Mouse (Mus musculus) liver, adult 2 months (tissue): ENCODE measurements at regions not wholly inside any gene's neighbourhood (a gene's known extent, or its start where the extent isn't known, plus 50 kb on each side); places are given as distances from the start of the nearest gene placed in this dataset.

Source experiments
- DNase-seq: peaks from one replicate; pipeline ENCODE4 v3.0.0-alpha.2; 2011; ENCODE audit warnings: low read depth, low spot score; ENCODE audit errors: extremely low read depth
- H3K27ac ChIP-seq: fragments of 200-500 bp; replicated peaks from 2 replicates; pipeline ENCODE4 v1.5.1; 2012; ENCODE audit warnings: low read depth, mild to moderate bottlenecking, control low read depth, inconsistent platforms, low read length; ENCODE audit not compliant: insufficient read depth
- H3K27me3 ChIP-seq: fragments of 200-500 bp; 2 replicates; pipeline ENCODE4 v1.6.1; 2012; ENCODE audit warnings: mild to moderate bottlenecking, moderate library complexity, low read length, inconsistent platforms; ENCODE audit not compliant: control insufficient read depth, insufficient read depth
- H3K36me3 ChIP-seq: fragments of 200-500 bp; 2 replicates; pipeline ENCODE4 v1.6.1; 2012; ENCODE audit warnings: low read length, inconsistent platforms; ENCODE audit not compliant: control insufficient read depth, insufficient read depth
- H3K4me1 ChIP-seq: fragments of 200-500 bp; 2 replicates; pipeline ENCODE4 v1.6.1; 2011; ENCODE audit warnings: low read length; ENCODE audit not compliant: control insufficient read depth, insufficient read depth
- H3K4me3 ChIP-seq: fragments of 200-500 bp; 2 replicates; pipeline ENCODE4 v1.5.1; 2011; ENCODE audit warnings: low read depth, mild to moderate bottlenecking, control low read depth, low read length, moderate library complexity; ENCODE audit not compliant: insufficient read depth
- H3K79me2 ChIP-seq: fragments of 200-500 bp; 2 replicates; pipeline ENCODE4 v1.6.1; 2012; ENCODE audit warnings: inconsistent platforms, mild to moderate bottlenecking, low read length, moderate library complexity; ENCODE audit not compliant: control insufficient read depth, insufficient read depth
- H3K9ac ChIP-seq: fragments of 200-500 bp; 2 replicates; pipeline ENCODE4 v1.6.1; 2012; ENCODE audit warnings: low read depth, mild to moderate bottlenecking, control low read depth, inconsistent platforms, low read length
- CTCF ChIP-seq: fragments of 200-500 bp; IDR thresholded peaks from 2 replicates; pipeline ENCODE4 v1.5.1; 2011; ENCODE audit warnings: low read depth, low read length, control low read depth
- POLR2A ChIP-seq: fragments of 200-500 bp; IDR thresholded peaks from 2 replicates; pipeline ENCODE4 v1.6.1; 2011; ENCODE audit warnings: low read length, control low read depth; ENCODE audit not compliant: insufficient read depth; ENCODE audit errors: extremely low read depth
- WGBS: fragments of 180-500 bp; shearing (Covaris S2); methylation state at CpG from one replicate; pipeline ENCODE4 v1.1.7; 2018; 5-methylcytosine and 5-hydroxymethylcytosine counted together

- Histone ChIP-seq H3K79me2 (no peaks in the 10 kb centered on the region), H3K36me3 (no peaks in the 10 kb centered on the region), H3K9ac (no peak overlapping the region), H3K27ac (peak overlapping the region; percentile 95), H3K27me3 (no peaks in the 10 kb centered on the region), H3K4me3 (no peak overlapping the region), H3K4me1 (peaks cover 5% of the 10 kb centered on the region; the same call in 1 of the 2 replicates)
- peak; percentile 100 for DNase-seq
- TF ChIP-seq POLR2A = no peak
- no peak for TF ChIP-seq CTCF
- WGBS = 26% methylated on average over 6 of the region's 6 CpGs
Observed at GRCm38 (mm10) chr10:111702435-111702834, 196.3 kb downstream of the Phlda1 start.

- Histone ChIP-seq H3K27me3 (no peaks in the 10 kb centered on the region), H3K4me3 (no peak overlapping the region), H3K4me1 (peaks cover 7% of the 10 kb centered on the region; the same call in 1 of the 2 replicates), H3K27ac (no peak overlapping the region), H3K9ac (no peak overlapping the region), H3K36me3 (no peaks in the 10 kb centered on the region), H3K79me2 (no peaks in the 10 kb centered on the region)
- 92% methylated on average over 3 of the region's 3 CpGs for WGBS
- TF ChIP-seq CTCF (no peak), POLR2A (no peak)
- no peak for DNase-seq
Observed at GRCm38 (mm10) chr10:111703447-111703846, 197.4 kb downstream of the Phlda1 start.

- no peak overlapping the region for H3K9ac ChIP-seq
- 87% methylated on average over 5 of the region's 5 CpGs for WGBS
- no peaks in the 10 kb centered on the region for H3K36me3 ChIP-seq
- H3K27me3 ChIP-seq = no peaks in the 10 kb centered on the region
- TF ChIP-seq CTCF (no peak), POLR2A (no peak)
- H3K79me2 ChIP-seq = no peaks in the 10 kb centered on the region
- no peak for DNase-seq
- peaks cover 3% of the 10 kb centered on the region; the same call in 1 of the 2 replicates for H3K4me1 ChIP-seq
- no peak overlapping the region for H3K4me3 ChIP-seq
- H3K27ac ChIP-seq = no peak overlapping the region
Observed at GRCm38 (mm10) chr10:111711519-111712113, 205.5 kb downstream of the Phlda1 start.

GRCm38 (mm10) chr10:111712991-111713390 is 206.9 kb downstream of the Phlda1 start:
- no peak overlapping the region for H3K27ac ChIP-seq
- no peaks in the 10 kb centered on the region for H3K36me3 ChIP-seq
- H3K4me3 ChIP-seq = no peak overlapping the region
- no peak for TF ChIP-seq CTCF
- TF ChIP-seq POLR2A = no peak
- no peak overlapping the region for H3K9ac ChIP-seq
- DNase-seq = no peak
- WGBS = 95% methylated on average over 7 of the region's 7 CpGs
- H3K27me3 ChIP-seq = no peaks in the 10 kb centered on the region
- H3K79me2 ChIP-seq = no peaks in the 10 kb centered on the region
- H3K4me1 ChIP-seq = peaks cover 3% of the 10 kb centered on the region; the same call in 1 of the 2 replicates

GRCm38 (mm10) chr10:111713676-111714075 is 207.6 kb downstream of the Phlda1 start:
- H3K36me3 ChIP-seq = no peaks in the 10 kb centered on the region
- no peaks in the 10 kb centered on the region for H3K27me3 ChIP-seq
- no peak overlapping the region for H3K27ac ChIP-seq
- no peak for DNase-seq
- TF ChIP-seq POLR2A (no peak), CTCF (no peak)
- H3K9ac ChIP-seq = no peak overlapping the region
- no peak overlapping the region for H3K4me3 ChIP-seq
- no peaks in the 10 kb centered on the region for H3K79me2 ChIP-seq
- peaks cover 1% of the 10 kb centered on the region; the same call in 1 of the 2 replicates for H3K4me1 ChIP-seq

GRCm38 (mm10) chr10:111715172-111715571 is 209.1 kb downstream of the Phlda1 start:
- no peak for TF ChIP-seq CTCF
- no peak for TF ChIP-seq POLR2A
- Histone ChIP-seq H3K4me1 (no peaks in the 10 kb centered on the region), H3K9ac (no peak overlapping the region), H3K4me3 (no peak overlapping the region), H3K27ac (no peak overlapping the region), H3K27me3 (no peaks in the 10 kb centered on the region), H3K79me2 (no peaks in the 10 kb centered on the region), H3K36me3 (no peaks in the 10 kb centered on the region)
- DNase-seq = no peak
- WGBS = 82% methylated on average over 6 of the region's 6 CpGs
